In genomic region chr14:83648643-83649042, GRCm38 (mm10) we compare ENCODE assay signal across 26 mouse cellular contexts.
"Had no signal": no experiment of that assay in that cellular context is flagged by ENCODE, and none has a peak within 500 bp of the region (broad histone marks: within the 10 kb centered on the region; RNA-seq: fewer than 3 reads in every experiment).

No protein-coding gene starts in this region.

- H3K4me3 ChIP-seq: gastrocnemius, adult 2 months; heart, embryonic 10.5 days; heart, embryonic 13.5 days; heart, embryonic 15.5 days; hindbrain, embryonic 13.5 days; hindbrain, embryonic 15.5 days; kidney, embryonic 15.5 days; limb, embryonic 13.5 days; limb, embryonic 15.5 days; liver, embryonic 12.5 days had no signal

- ATAC-seq: hindbrain, postnatal 0 days; intestine, embryonic 16.5 days; liver, embryonic 12.5 days had no signal

- H3K9me3 ChIP-seq: heart, embryonic 10.5 days; heart, embryonic 13.5 days; heart, embryonic 15.5 days; hindbrain, embryonic 13.5 days; hindbrain, embryonic 15.5 days; kidney, embryonic 15.5 days; limb, embryonic 13.5 days; limb, embryonic 15.5 days; liver, embryonic 12.5 days had no signal

- H3K4me1 ChIP-seq: heart, embryonic 10.5 days; heart, embryonic 13.5 days; heart, embryonic 15.5 days; hindbrain, embryonic 13.5 days; hindbrain, embryonic 15.5 days; kidney, embryonic 15.5 days; limb, embryonic 13.5 days; limb, embryonic 15.5 days; liver, embryonic 12.5 days had no signal

- H3K9ac ChIP-seq: heart, embryonic 13.5 days; heart, embryonic 15.5 days; hindbrain, embryonic 13.5 days; hindbrain, embryonic 15.5 days; kidney, embryonic 15.5 days; limb, embryonic 13.5 days; limb, embryonic 15.5 days; liver, embryonic 12.5 days had no signal

- DNase-seq: gastrocnemius, adult 2 months; gastrocnemius, postnatal 10 days; gastrocnemius, postnatal 25 days; heart, adult 18-20 months; heart, postnatal 14 days; heart, postnatal 36 days; kidney, adult 11 months; kidney, adult 2 months; kidney, adult 9 months; kidney, postnatal 14 days; kidney, postnatal 36 days; layer of hippocampus, adult 9-11 months; layer of hippocampus, postnatal 36 days; left cerebral cortex, postnatal 4 days had no signal

- H3K36me3 ChIP-seq: heart, embryonic 10.5 days; heart, embryonic 13.5 days; heart, embryonic 15.5 days; hindbrain, embryonic 13.5 days; hindbrain, embryonic 15.5 days; kidney, embryonic 15.5 days; limb, embryonic 13.5 days; limb, embryonic 15.5 days; liver, embryonic 12.5 days had no signal

- H3K27me3 ChIP-seq: heart, embryonic 13.5 days; heart, embryonic 15.5 days; hindbrain, embryonic 13.5 days; hindbrain, embryonic 15.5 days; kidney, embryonic 15.5 days; limb, embryonic 13.5 days; limb, embryonic 15.5 days; liver, embryonic 12.5 days had no signal

- H3K27ac ChIP-seq: gastrocnemius, adult 2 months; heart, embryonic 10.5 days; heart, embryonic 13.5 days; heart, embryonic 15.5 days; hindbrain, embryonic 13.5 days; hindbrain, embryonic 15.5 days; hindbrain, postnatal 0 days; kidney, embryonic 15.5 days; kidney, postnatal 0 days; limb, embryonic 13.5 days; limb, embryonic 15.5 days; liver, embryonic 12.5 days had no signal

- H3K4me2 ChIP-seq: heart, embryonic 13.5 days; heart, embryonic 15.5 days; hindbrain, embryonic 13.5 days; hindbrain, embryonic 15.5 days; kidney, embryonic 15.5 days; limb, embryonic 13.5 days; limb, embryonic 15.5 days; liver, embryonic 12.5 days had no signal
